Mouse (Mus musculus): ENCODE measurements around the gene 1700017B05Rik. TPM values are rescaled to one million over a fixed set of nuclear protein-coding genes. Genes with fewer than 3 reads are reported as not detected.

1700017B05Rik gene
- polyA plus RNA-seq, 1 experiment from 2014 or later = 4.9 TPM

Other genes with a start within 250 kb of the 1700017B05Rik start
- 22.5 and 23.2 TPM in 2 replicates for gene Sin3a, start 190.6 kb downstream of the 1700017B05Rik start, polyA plus RNA-seq (2015; fragmentation: Nextera tagmentation; extraction: Ambion mirVana)
- 94.9 and 108 TPM in 2 replicates for gene Man2c1, start 131.9 kb downstream of the 1700017B05Rik start, polyA plus RNA-seq (2015; fragmentation: Nextera tagmentation; extraction: Ambion mirVana)
- gene Neil1, start 114.3 kb downstream of the 1700017B05Rik start, polyA plus RNA-seq (2015; fragmentation: Nextera tagmentation; extraction: Ambion mirVana) = 9.1 and 9.9 TPM in 2 replicates
- gene Commd4, start 104.3 kb downstream of the 1700017B05Rik start, polyA plus RNA-seq (2015; fragmentation: Nextera tagmentation; extraction: Ambion mirVana) = 170 and 192 TPM in 2 replicates
- gene Trcg1, start 26.1 kb downstream of the 1700017B05Rik start, polyA plus RNA-seq (2015; fragmentation: Nextera tagmentation; extraction: Ambion mirVana) = not detected in 2 replicates
- gene Ppcdc, start 177.5 kb upstream of the 1700017B05Rik start, polyA plus RNA-seq (2015; fragmentation: Nextera tagmentation; extraction: Ambion mirVana) = 20.3 and 21.3 TPM in 2 replicates
- gene Scamp5, start 205.4 kb upstream of the 1700017B05Rik start, polyA plus RNA-seq (2015; fragmentation: Nextera tagmentation; extraction: Ambion mirVana) = 134 and 139 TPM in 2 replicates
- gene Rpp25, start 241.4 kb upstream of the 1700017B05Rik start, polyA plus RNA-seq (2015; fragmentation: Nextera tagmentation; extraction: Ambion mirVana) = 17.7 and 18.0 TPM in 2 replicates

Measured in hindbrain, embryonic 15.5 days (tissue).